Mouse (Mus musculus): ENCODE data around the gene Olfr171.
"Not testable (repeated sequence)": the region's sequence is repeated elsewhere in the genome, so short reads cannot be mapped to it uniquely, and the experiment has no call there.

The Olfr171 gene

GRCm38 (mm10) chr16:19629816-19630215 lies at the start of gene Olfr171:
TSS of gene Olfr171 (minus strand) at chr16:19629916.
- DNase-seq, result no peak

GRCm38 (mm10) chr16:19670768-19671357 lies 41.1 kb upstream of the Olfr171 start:
- DNase-seq, result no peak

GRCm38 (mm10) chr16:19666312-19666711 lies 36.6 kb upstream of the Olfr171 start:
- DNase-seq, result no peak

- not testable (repeated sequence) for DNase-seq
These were observed 17.9 kb downstream of the Olfr171 start, which contains the start of gene Olfr170 for GRCm38 (mm10) chr16:19611782-19612181. TSS of gene Olfr170 (minus strand) at chr16:19611882.

- no peak for DNase-seq
These were observed 26.6 kb downstream of the Olfr171 start for GRCm38 (mm10) chr16:19603166-19603565.

All from cerebellum, adult 11-12 months (tissue).